Mouse (Mus musculus) neural tube, embryonic 14.5 days (tissue): ENCODE data around the gene Ctnna3. TPM values are rescaled to one million over a fixed set of nuclear protein-coding genes. Genes with fewer than 3 reads are reported as not detected.

ENCODE experiments used
- ATAC-seq: fragments of 200-750 bp; cut with Nextera tagmentation; 2 replicates; pipeline ENCODE4 v1.8.0; 2017; ENCODE audit warnings: low read depth, mild to moderate bottlenecking, moderate TSS enrichment, moderate library complexity
- H3K27ac ChIP-seq: fragments of 300-500 bp; sonication (generic); 2 replicates; pipeline ENCODE4 v1.5.1; 2014; ENCODE audit warnings: low read depth, mild to moderate bottlenecking, control low read depth, low read length, moderate library complexity, mixed read lengths
- H3K27me3 ChIP-seq: fragments of 300-500 bp; sonication (generic); 2 replicates; pipeline ENCODE4 v1.6.1; 2014; ENCODE audit warnings: low read length; ENCODE audit not compliant: control insufficient read depth, insufficient read depth
- H3K36me3 ChIP-seq: fragments of 300-500 bp; sonication (generic); 2 replicates; pipeline ENCODE4 v1.6.1; 2014; ENCODE audit warnings: low read length, mixed read lengths; ENCODE audit not compliant: control insufficient read depth, insufficient read depth
- H3K4me1 ChIP-seq: fragments of 300-500 bp; sonication (generic); 2 replicates; pipeline ENCODE4 v1.6.1; 2014; ENCODE audit warnings: low read length; ENCODE audit not compliant: control insufficient read depth, insufficient read depth
- H3K4me2 ChIP-seq: fragments of 300-500 bp; sonication (generic); 2 replicates; pipeline ENCODE4 v1.6.1; 2014; ENCODE audit warnings: mild to moderate bottlenecking, low read depth, low read length, control low read depth
- H3K4me3 ChIP-seq: fragments of 300-500 bp; sonication (generic); 2 replicates; pipeline ENCODE4 v1.5.1; 2014; ENCODE audit warnings: low read depth, low read length, control low read depth, mixed read lengths
- H3K9ac ChIP-seq: fragments of 300-500 bp; sonication (generic); replicated peaks from 2 replicates; pipeline ENCODE4 v1.6.1; 2014; ENCODE audit warnings: low read depth, mild to moderate bottlenecking, control low read depth, low read length, mixed read lengths
- H3K9me3 ChIP-seq: fragments of 300-500 bp; sonication (generic); 2 replicates; pipeline ENCODE4 v1.6.1; 2016; ENCODE audit warnings: low read length; ENCODE audit not compliant: control insufficient read depth
- WGBS: fragments of 180-500 bp; shearing (Covaris S2); extraction: QIAGEN DNeasy Blood & Tissue Kit; methylation state at CpG from one replicate; pipeline ENCODE4 v1.1.7; 2014; 5-methylcytosine and 5-hydroxymethylcytosine counted together
- polyA plus RNA-seq: library from polyadenylated mRNA; unstranded; fragments of >200 nt; fragmentation: Nextera tagmentation; extraction: Ambion mirVana; gene quantifications from 2 replicates; pipeline ENCODE4 v1.2.1, GENCODE M21; 2014

Ctnna3 gene
- polyA plus RNA-seq, 1 experiment from 2014 or later: 16.5 TPM

GRCm38 (mm10) chr10:63979410-63979809, 549.5 kb downstream of the Ctnna3 start:
- H3K4me3 ChIP-seq: no peak overlapping the region
- H3K4me1 ChIP-seq: peaks cover 14% of the 10 kb centered on the region; the same call in 1 of the 2 replicates
- no peak overlapping the region for H3K27ac ChIP-seq
- no peak overlapping the region for H3K4me2 ChIP-seq
- no peaks in the 10 kb centered on the region for H3K27me3 ChIP-seq
- H3K9me3 ChIP-seq: no peaks in the 10 kb centered on the region
- no peak for ATAC-seq
- WGBS: 82% methylated on average over 2 of the region's 2 CpGs
- H3K36me3 ChIP-seq: no peaks in the 10 kb centered on the region
- H3K9ac ChIP-seq: no peak overlapping the region

DNA sequence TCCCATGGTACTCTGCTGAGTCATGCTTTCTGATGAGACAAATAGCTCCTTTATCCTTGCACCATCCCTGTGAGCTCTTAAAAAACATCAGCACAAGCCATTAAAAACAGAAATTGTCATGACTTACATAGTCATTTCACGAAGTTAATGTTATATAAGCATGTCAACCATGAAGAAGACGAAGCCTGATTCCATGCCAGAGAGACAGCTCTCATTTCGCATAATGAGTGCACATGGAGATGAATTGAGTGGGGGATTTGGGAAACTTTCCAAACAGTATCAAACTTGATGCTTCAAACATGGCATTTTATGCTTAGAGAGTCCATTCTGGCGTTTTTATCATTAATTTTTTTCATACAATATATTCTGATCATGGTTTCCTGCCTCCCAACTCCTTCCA, 555.7 kb downstream of the Ctnna3 start:
- H3K27ac ChIP-seq: no peak overlapping the region
- H3K27me3 ChIP-seq: no peaks in the 10 kb centered on the region
- no peaks in the 10 kb centered on the region for H3K4me1 ChIP-seq
- no peak overlapping the region for H3K4me3 ChIP-seq
- ATAC-seq: no peak
- H3K36me3 ChIP-seq: no peaks in the 10 kb centered on the region
- 70% methylated on average over 4 of the region's 4 CpGs for WGBS
- H3K4me2 ChIP-seq: no peak overlapping the region
- no peak overlapping the region for H3K9ac ChIP-seq
- H3K9me3 ChIP-seq: no peaks in the 10 kb centered on the region

DNA sequence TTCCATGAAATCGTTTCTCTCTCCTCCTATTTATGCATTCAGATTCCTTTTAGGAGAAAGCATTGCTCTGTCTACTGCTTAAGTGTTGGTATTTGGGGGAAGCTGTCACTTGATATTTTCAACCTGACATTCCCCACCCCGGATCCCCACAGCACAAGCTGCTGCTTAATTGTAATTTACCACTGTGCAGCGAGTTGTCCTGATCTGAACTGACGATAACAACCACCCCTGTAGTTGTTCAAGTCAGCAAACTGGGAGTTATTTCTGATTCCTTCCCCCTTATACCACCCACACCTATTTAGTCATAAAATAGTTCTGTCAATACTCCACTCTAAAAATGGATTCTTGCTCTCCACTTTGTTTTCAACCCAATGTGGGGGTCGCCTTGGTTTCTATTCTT, 564.4 kb downstream of the Ctnna3 start:
- H3K27ac ChIP-seq: no peak overlapping the region
- WGBS: 89% methylated on average over 5 of the region's 5 CpGs
- H3K4me2 ChIP-seq: no peak overlapping the region
- H3K27me3 ChIP-seq: no peaks in the 10 kb centered on the region
- no peaks in the 10 kb centered on the region for H3K4me1 ChIP-seq
- no peak overlapping the region for H3K9ac ChIP-seq
- ATAC-seq: no peak
- no peaks in the 10 kb centered on the region for H3K9me3 ChIP-seq
- H3K36me3 ChIP-seq: no peaks in the 10 kb centered on the region
- no peak overlapping the region for H3K4me3 ChIP-seq

DNA sequence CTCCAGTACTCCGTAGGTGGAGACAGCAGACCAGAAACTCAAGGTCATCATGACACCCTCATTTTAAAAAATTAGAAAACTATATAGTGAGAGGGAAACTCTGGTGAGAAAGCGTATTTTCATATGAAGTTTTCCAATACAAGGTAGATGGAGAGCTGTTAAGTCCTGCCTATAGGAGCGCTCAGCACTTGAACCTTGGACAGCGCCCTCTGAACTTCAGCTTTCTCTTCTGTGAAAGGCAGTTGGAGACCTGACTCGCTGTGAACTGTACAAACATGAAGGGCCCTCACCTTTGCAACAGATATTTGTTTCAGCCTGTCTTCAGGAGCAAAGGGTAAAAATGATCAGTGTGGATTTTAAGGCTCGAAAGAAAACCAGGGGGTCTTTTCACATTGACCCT, 571.6 kb downstream of the Ctnna3 start:
- H3K9me3 ChIP-seq: no peaks in the 10 kb centered on the region
- no peak overlapping the region for H3K4me2 ChIP-seq
- no peaks in the 10 kb centered on the region for H3K36me3 ChIP-seq
- no peak for ATAC-seq
- H3K4me1 ChIP-seq: no peaks in the 10 kb centered on the region
- H3K27me3 ChIP-seq: no peaks in the 10 kb centered on the region
- no peak overlapping the region for H3K9ac ChIP-seq
- H3K27ac ChIP-seq: no peak overlapping the region
- H3K4me3 ChIP-seq: no peak overlapping the region
- 80% methylated on average over 6 of the region's 6 CpGs for WGBS

DNA sequence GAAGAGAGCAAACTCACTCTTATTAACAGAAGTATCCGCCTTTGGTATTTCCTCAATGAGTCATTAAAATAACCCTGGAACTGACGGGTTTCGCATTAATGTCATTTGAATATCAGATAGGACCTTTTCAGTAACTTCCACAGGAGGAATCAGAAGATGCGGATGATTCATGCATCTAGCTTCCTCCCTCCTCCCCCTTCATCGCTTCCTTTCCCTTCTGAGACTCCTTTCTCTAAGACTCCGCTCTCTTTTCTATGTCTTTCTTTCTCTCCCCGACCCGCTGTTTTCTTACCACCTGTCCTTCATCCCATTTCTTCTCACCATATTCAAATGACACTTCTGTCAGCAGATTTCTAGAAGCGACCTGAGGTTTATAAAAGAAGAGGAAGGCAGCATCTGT, 572.1 kb downstream of the Ctnna3 start:
- no peak for ATAC-seq
- no peak overlapping the region for H3K27ac ChIP-seq
- H3K36me3 ChIP-seq: no peaks in the 10 kb centered on the region
- H3K4me2 ChIP-seq: no peak overlapping the region
- H3K4me1 ChIP-seq: no peaks in the 10 kb centered on the region
- WGBS: 91% methylated on average over 9 of the region's 9 CpGs
- H3K9ac ChIP-seq: no peak overlapping the region
- H3K27me3 ChIP-seq: no peaks in the 10 kb centered on the region
- no peak overlapping the region for H3K4me3 ChIP-seq
- H3K9me3 ChIP-seq: no peaks in the 10 kb centered on the region

DNA sequence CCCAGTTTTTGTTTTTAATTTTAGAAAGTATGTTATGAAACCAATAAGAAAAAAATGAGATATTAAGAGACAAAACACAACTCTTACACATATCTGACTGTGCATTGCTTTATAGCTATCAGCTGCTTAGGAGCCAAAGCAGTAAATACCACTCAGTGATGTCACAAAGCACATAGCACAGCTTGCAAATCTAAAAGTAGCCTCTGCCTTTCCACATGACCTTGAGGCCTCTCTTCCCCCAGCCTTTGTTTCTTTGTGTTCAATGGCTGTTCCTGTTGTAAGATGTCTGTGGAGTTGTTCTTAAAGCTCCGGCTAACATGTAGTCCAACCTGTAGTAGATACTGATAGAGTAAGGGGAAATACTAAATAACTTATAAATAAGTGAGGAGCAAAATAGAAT, 590.4 kb downstream of the Ctnna3 start:
- Histone ChIP-seq H3K27ac (no peak overlapping the region), H3K27me3 (no peaks in the 10 kb centered on the region), H3K9me3 (no peaks in the 10 kb centered on the region), H3K4me2 (no peak overlapping the region), H3K4me1 (no peaks in the 10 kb centered on the region), H3K9ac (no peak overlapping the region), H3K36me3 (no peaks in the 10 kb centered on the region), H3K4me3 (no peak overlapping the region)
- WGBS: 67% methylated on average over 1 of the region's 1 CpGs
- no peak for ATAC-seq

DNA sequence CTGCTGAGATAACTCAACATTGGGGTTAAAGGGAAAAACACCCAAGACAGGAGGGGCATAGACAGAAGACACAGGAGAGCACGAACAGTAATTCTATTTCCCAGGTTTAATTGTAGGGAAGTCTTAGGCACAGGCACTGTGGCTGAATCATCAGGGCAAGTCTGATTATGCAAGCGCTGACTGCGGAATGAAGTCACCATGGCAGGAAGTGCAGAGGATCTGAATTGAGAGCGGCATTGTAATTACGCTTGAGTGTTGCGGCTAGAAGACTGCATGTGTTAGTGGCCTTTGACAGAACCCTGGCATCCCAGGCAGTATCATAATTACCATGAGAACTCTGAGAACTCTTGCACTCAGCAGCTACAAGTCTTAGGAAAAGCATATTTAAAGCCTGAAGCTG, 593.4 kb downstream of the Ctnna3 start:
- ATAC-seq: no peak
- WGBS: 70% methylated on average over 6 of the region's 6 CpGs
- no peak overlapping the region for H3K4me3 ChIP-seq
- no peak overlapping the region for H3K4me2 ChIP-seq
- no peaks in the 10 kb centered on the region for H3K4me1 ChIP-seq
- no peaks in the 10 kb centered on the region for H3K9me3 ChIP-seq
- H3K36me3 ChIP-seq: no peaks in the 10 kb centered on the region
- H3K27ac ChIP-seq: no peak overlapping the region
- H3K9ac ChIP-seq: no peak overlapping the region
- no peaks in the 10 kb centered on the region for H3K27me3 ChIP-seq

GRCm38 (mm10) chr10:64030901-64031300, 601.0 kb downstream of the Ctnna3 start:
- Histone ChIP-seq H3K4me3 (no peak overlapping the region), H3K27ac (no peak overlapping the region), H3K27me3 (no peaks in the 10 kb centered on the region), H3K4me2 (no peak overlapping the region), H3K9ac (no peak overlapping the region), H3K9me3 (no peaks in the 10 kb centered on the region), H3K36me3 (no peaks in the 10 kb centered on the region), H3K4me1 (no peaks in the 10 kb centered on the region)
- ATAC-seq: no peak

DNA sequence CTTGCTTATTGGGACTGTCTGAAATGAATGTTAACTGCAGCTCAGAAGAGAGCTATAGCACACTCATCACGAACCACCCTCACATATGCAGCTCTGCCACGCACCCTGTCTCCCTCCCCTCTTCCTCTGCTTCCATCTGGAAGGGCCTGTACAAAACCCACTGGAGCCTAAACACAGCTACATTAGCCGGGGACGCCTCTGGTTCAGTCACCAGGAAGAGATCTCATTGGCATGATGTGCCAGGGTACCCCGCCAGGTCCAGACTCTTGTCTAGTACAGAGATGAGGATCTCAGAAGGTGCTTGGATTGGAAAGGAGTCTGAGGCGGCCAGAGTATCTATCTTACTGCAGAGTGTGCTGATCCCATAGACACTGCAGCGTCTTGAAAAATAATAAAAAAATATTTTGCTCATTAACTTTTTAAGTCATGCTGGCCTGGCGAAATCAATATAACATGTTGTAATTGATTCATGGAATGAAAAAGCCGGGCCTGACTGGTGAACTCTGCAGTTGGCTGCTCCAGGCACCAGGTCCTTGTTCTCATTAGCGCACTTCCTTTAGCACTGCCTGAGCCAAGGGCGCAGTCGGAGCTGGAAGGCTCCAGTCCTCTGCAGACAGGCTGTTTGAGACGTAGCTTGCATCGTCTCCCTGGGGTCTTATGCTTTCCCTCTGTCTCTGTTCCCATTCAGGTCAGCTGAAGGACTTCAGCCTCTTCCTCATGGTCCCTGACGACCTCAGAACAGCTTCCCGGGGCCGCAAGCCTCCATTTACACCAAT, 610.0 kb downstream of the Ctnna3 start:
- Histone ChIP-seq H3K4me1 (no peaks in the 10 kb centered on the region), H3K36me3 (no peaks in the 10 kb centered on the region), H3K27me3 (no peaks in the 10 kb centered on the region), H3K9me3 (no peaks in the 10 kb centered on the region), H3K4me2 (no peak overlapping the region), H3K9ac (no peak overlapping the region), H3K27ac (no peak overlapping the region), H3K4me3 (no peak overlapping the region)
- ATAC-seq: peak; percentile 46; the same call in 1 of the 2 replicates
- WGBS: 71% methylated on average over 17 of the region's 17 CpGs
